Mouse (Mus musculus) adrenal gland, adult 2 months (tissue): Measurements from ENCODE around the gene Zfp704. TPM values are rescaled to one million over a fixed set of nuclear protein-coding genes. Genes with fewer than 3 reads are reported as not detected.
"Not testable (repeated sequence)": the region's sequence is repeated elsewhere in the genome, so short reads cannot be mapped to it uniquely, and the experiment has no call there.

ENCODE experiments used
- DNase-seq: peaks from one replicate; pipeline ENCODE4 v3.0.0; 2021
- polyA plus RNA-seq: library from polyadenylated mRNA; depleted of rRNA; stranded (reverse); fragments of >200 nt; gene quantifications from 2 replicates; pipeline ENCODE4 v1.2.3, GENCODE M21; 2012
- total RNA-seq, 2 experiments: library from RNA; stranded (reverse); gene quantifications; 2 replicates each; pipeline ENCODE4 v1.2.3; 2021

Gene Zfp704
- total and polyA plus RNA-seq, 3 experiments: 3.3 to 12.5 (median 9.7) TPM

DNA sequence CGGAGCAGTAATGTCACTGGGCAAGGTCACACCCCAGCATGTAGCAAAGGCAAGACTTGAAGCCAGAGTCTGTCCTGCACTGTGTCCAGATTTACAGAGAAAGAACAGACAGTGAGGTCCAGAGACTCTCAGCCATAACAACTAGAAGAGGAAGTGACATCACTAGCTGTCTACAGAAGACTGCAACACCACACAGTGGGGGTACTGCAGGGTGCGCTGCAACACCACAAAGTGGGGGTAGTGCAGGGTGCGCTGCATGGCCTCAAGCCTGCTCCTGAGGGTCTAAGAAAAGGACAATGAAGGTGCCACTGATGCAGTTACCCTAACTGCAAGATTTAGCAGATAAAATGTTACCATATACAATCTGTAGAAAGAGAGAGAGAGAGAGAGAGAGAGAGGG lies 11.8 kb downstream of the Zfp704 start:
- no peak for DNase-seq

DNA sequence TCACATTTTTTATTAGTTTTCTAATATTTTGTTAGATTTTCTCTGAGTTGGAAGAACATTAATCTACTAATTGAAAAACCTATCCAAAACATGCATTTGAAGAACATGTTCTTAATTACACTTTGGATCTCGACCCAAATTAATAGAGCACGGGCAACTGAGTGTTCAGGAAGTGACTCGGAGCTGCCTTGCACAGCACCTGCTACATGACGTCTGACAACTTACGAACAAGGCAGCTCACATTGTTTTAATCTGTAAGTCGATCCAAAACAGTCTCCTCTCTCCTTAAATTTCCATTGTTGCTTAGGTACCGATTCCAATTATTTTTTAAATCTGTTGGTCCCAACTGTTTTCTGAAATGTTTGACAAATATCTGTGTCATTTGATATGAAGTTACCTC lies 15.4 kb downstream of the Zfp704 start:
- DNase-seq: no peak

DNA sequence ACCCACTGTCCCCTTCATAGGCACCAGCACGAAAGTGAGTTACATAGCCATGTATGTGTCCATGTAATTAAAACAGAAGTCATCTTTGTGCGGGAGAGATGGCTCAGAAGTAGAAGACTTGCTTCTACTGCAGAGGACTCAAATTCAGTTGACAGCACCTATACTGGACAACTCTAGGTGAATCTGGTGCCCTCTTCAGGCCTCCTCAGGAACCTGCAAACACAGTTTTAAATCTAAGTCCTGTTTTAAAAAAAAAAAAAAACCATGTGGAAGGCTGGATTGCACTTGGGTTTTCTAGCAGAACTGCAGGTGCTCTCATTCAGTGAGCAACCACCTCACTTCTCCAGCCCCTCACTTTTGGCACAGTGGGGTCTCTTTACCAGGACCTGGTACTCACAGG lies 16.1 kb downstream of the Zfp704 start:
- DNase-seq: no peak

DNA sequence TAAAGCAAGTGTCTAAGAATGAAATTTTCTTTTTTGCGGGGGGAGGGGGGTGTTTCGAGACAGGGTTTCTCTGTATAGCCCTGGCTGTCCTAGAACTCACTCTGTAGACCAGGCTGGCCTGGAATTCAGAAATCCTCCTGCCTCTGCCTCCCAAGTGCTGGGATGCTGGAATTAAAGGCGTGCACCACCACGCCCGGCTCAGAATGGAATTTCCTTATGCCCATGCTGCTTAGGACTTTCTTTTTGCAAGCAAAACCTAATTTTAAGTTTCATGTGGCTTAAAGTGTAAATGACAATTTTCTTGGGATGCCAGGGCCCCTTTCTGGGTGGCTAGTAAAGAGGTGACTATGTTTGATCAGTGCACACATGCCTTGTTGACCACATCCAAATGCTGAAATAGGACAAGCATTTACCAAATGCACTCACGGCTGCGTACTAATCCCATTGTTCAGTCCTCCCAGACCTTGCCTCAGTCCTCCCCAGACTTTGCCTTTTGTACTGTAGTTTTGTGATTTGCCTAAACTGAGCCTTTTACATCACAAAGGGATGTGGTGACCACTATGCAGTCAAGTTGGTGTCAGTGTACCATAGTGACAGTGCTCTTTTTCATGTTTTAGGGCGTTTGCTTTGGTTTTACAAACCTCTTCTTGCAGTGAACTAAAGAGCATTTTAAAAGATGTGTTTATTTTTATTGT lies 18.3 kb downstream of the Zfp704 start:
- no peak for DNase-seq

DNA sequence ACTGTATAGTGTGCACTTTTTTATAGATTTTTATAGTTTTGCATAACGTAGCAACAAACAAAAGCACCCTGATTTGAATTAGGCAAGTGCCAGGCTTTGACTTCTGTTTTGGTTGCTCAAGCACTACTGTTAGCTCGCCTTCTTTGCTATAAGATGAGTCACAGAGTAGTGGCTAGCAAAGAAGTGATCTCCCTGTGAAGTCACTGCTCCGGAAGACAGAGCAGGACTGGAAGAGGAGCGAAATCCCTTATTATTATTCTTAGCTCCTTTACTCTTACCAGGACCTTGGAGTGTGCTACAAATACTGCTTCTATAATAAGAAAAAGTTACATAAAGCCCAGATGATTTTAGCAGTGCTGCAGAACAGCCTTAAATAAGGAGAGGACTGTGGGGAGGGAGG lies 21.2 kb downstream of the Zfp704 start:
- DNase-seq: no peak

DNA sequence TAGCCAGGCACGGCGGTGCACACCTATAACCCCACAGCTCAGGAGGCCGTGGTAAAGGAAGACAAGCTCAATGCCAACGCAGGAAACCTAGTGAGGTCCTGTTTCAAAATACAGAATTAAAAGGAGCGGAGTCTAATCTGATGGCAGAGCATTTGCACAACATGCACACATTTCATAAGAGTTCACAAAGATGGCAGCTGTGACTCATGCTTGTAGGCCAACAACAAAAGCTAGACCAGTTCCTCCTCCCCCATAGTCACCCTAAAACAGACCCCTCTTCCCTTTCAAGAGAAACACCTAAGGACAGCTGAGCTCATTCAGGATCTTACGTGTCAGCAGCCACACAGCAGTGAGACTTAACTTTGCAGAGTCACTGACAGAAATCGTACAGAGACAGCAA lies 22.6 kb downstream of the Zfp704 start:
- no peak for DNase-seq

DNA sequence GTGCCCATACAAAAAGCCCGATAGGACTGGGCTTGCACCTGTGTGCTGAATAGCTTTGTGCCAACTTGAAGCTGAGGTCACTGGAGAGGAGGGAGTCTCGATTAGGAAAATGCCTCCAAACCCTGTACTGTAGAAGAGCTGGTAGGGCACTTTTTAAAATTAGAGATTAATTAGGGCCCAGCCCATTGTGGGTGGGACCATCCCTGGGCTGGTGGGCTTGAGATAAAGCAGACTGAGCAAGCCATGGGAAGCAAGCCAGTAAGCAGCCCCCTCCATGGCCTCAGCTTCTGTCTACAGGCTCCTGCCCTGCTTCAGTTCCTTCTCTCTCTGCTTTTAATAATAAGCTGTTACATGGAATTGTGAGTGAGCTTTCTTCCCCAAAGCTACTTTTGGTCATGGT lies 26.4 kb downstream of the Zfp704 start:
- DNase-seq: no peak

DNA sequence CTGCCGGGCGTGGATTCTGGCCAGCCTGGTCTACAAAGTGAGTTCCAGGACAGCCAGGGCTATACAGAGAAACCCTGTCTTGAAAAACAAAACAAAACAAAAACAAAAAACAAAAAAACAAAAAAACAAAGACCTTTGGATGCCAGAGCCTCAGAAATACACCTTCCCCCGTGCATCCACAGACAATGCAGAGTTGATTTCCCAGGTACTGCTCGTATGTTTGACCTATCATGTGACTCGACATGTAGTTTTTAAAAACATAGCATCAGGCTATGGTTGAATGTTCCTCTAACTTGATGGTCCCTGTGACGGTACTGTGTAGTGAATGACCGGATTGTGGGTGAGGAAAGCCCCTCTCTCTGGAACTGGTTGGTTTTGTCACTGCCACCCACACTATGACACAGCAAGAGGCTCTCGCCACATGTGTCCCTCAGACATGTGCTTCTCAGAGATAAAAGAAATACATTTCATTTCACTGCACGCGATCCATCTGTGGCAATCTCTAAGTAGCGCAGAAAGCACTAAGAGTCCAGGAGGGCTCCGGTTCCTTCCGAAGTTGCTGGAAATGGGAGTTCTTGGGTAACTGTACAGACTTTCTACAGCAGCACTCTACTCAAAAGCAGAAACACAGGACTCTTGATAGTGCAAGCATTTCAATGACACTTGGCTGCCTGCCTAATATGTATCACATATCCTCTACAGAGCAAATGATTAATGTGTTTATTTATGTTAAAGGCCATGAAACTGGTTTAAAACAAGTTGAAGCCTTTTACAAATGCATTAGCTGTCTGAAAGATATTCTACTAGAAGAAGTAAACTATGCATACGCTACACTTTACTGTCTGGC lies 28.7 kb downstream of the Zfp704 start:
- DNase-seq: no peak

DNA sequence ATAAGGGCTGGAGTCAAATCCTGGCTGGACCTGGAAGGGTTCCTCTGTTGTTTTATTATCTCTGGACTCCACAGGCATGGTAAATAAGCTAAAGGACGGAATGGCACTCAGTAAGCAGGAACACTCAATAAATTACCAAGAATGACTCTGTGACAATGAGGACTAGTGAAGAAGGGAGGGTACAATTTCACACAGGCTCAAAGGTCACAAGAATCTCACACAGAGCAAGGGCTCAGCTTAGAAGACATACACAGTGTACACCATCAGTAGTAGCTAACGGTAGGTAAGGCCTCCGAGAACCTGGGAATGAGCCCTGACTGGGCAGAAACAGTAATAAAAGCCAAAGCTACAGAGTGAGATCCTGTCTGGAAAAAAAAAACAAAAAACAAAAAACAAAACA lies 29.8 kb downstream of the Zfp704 start:
- DNase-seq: no peak

DNA sequence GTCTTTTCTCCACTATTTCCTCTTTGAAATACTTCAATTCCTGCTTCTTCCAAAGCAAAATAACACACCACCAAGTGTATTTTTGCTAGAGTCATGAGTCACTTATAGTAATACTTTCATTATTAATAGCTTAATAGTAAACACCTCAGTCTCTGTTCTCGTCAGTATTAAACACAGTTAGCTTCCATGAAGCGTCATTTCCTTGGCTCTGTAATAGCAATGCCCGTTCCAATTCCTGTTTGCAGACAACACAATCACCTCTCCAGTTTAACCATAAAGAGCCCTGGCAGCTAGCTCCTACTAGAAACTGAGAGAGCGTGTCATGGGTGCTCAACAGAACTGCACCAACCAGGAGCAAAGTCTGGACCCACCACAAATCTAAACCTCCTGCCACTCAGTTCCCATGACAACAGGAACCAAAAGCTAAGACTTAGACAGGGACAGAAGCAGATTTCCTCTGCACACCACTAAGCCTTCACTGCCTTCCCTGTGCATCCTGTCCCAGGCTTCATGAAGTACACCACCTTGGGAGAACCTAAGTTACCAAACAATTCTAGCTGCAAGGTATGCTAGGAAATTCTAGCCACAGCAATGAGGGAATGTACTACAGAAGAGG lies 30.7 kb downstream of the Zfp704 start:
- DNase-seq: no peak

DNA sequence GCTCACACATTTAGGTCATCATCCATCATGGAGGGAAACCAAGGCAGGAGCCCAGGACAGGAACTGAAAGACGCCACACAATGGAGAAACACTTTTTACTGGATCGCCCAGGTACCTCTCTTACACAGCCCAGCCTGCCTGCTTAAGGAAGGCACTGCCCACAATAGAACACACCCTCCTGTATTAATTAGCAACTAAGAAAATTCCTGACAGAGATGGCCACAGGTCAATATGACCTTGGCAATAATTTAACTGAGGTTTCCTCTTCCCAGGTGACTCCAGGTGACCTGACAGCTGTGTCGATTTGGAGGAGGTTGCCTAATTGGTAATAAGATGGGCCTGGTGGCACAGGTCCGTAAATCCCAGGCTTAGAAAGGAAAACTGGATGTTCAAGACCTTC lies 33.0 kb downstream of the Zfp704 start:
- DNase-seq: no peak

DNA sequence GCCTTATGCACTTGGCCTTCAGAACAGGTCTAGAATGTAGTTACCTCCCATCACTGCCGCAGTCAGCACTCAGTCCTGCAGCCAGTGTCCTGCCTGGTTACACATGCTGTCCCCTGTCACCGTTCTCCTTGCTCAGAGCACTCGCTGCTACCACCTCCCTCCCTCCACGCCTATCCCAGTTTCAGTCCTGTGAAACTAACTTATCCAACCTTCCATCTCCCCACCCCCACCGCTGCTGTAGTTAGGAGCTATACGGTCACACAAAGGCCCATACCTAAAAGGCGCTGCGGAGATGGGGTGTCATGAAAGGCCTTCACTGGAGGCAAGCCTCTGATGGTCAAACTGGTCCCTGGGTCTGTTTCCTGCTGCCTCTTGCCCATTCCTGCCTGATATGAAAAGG lies 35.6 kb downstream of the Zfp704 start:
- DNase-seq: no peak

DNA sequence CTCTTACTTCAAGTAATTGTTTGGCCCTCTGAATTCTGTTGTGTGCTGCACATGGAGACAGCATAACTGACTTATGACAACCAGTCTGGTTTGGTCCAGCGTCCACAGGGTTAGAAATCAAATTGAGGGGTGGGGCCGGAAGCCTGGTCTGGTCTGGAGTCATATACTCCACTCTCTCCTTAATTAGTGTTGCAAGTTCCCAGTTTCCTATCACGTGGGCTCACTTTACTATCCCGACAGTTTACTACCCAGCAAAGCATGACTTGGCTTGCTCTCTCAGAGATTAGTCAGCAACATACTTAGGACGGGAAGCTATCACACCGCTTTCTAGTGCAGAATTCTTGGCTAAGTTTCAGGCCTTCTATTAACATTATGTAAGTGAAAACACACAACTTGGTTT lies 36.3 kb downstream of the Zfp704 start:
- peak; percentile 55 for DNase-seq

DNA sequence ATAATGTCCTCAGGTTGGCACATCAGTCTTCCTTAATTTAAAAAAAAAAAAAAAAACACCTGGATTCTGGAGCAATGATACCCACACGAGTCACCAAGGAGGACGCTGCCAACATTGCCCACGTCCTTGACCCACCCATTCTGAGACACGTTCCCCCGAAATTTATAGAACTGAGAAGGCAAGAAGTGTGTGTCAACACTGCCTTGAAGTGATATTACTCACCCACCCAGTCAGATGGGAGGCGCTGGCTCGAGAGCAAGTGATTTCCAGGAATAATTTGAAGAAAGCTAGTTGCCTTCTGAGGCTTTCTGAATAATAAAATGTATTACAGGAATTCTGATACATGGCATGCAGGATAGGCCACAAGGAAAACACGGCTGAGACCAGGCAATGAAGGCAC lies 37.6 kb downstream of the Zfp704 start:
- DNase-seq: peak; percentile 76

DNA sequence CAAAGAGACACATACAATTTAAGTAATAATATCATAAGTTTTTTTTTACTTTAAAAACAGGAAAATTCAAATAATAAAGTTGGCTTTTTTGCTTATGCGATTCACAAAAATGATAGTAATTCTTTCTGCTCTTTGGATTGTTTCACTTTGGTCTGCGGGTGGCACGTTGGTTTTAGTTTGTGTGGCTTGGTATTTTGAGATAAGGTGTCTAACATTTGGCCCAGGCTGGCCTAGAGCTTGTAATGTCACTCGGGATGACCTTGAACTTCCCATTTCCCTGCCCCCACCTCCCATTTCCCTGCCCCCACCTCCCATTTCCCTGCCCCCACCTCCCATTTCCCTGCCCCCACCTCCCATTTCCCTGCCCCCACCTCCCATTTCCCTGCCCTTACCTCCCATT lies 39.1 kb downstream of the Zfp704 start:
- no peak for DNase-seq

DNA sequence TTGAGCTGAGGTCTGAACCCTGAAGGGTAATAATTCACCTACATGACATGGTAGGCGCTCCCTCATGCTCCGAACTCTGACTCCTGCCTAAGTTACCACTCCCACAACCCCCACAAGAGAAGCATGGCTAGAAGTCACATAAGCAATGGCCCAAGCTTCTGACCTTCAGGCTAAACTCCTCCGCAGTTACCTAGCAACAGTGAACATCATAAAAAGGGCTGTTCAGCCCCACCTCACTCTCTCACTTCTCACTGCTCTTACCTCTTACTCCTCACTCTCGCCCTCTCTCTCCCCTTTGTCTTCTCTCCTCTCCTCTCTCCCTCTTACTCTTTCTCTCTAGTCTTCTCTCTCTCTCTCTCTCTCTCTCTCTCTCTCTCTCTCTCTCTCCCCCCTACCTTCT lies 40.2 kb downstream of the Zfp704 start:
- not testable (repeated sequence) for DNase-seq

DNA sequence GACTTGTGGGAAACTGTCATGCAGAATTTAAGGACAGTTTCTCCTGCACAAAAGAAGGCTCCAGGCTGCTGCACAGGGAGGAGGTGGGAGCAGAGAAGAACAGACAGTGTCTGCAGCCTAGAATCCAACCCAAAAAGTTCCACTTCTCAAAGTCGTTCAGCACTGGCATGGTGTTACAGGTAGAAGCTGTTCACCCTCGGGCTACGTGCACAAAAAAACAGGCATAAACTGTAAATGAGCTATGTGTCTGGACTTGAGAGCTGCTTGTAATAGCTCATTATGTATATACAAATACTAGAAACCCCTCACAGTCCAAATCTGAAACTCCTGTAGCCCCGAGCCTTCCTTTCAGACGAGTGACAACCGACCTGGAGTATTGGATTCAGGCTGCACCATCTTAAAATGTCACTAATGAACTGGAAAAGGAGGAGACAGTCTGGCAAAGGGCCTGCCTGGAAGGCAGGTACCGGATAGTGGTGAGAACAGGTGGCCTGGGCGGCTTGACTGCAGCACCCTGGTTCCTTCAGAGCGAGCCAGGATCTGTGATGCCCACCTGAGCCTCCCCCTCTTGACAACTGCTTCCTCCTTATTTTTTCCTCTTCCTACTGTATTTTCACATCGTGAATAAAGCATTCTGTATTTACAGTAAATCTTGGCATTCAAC lies 41.2 kb downstream of the Zfp704 start:
- no peak for DNase-seq

DNA sequence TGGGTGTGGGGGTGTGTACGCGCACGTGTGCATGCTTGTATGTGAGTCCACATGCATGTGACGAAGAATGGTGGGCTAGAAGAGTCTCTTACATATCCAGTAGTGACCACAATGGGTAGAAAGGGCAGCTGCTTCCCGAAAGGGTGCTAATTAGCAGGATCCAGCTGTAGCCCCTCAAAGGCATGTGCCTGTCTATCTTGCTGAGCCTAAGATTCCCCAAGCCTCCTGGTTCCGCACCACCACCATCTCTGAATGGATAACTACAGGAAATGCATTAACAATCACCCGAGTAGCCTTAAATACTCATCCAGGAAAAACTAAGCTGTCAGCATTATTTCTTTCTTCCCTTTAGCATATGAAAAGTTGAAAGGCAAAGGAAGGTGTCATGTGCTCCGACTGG lies 41.9 kb downstream of the Zfp704 start:
- no peak for DNase-seq

DNA sequence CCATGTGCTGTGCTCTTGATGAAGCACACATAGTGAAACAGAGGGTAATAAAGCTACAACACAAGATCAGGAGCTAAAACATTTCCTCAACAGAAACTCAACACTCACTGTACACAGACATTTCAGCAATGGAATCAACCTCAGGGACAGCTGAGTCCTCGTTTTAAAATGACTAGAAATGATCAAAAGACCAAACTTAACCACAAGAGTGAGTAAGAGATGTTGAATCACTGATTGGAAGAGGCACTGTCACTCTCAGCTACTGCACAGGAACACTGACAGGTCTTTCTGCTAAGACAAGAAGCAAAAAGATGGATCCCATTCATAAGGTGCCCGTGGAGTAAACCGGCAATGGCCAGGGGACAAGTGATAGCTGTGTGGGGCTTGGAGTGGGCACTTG lies 43.1 kb downstream of the Zfp704 start:
- DNase-seq: no peak

DNA sequence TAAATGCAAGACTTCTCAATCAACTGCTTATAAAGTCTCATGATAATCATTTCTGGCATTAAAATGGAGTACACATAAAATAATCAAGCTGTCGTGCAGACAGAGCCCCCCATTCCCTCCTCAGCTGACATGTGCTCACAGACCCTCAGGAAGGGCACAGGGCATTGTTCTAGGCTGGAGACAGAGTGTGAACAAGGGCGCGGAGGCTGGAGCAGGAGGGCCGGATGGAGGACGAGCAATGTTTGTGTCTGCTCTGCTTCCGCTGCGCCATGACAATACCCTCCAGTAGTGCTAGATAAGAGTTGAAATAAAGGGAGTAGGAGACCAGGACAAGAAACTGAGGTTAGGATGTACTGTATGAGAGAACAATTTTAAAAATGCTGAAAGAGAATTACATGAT lies 46.3 kb downstream of the Zfp704 start:
- no peak for DNase-seq

DNA sequence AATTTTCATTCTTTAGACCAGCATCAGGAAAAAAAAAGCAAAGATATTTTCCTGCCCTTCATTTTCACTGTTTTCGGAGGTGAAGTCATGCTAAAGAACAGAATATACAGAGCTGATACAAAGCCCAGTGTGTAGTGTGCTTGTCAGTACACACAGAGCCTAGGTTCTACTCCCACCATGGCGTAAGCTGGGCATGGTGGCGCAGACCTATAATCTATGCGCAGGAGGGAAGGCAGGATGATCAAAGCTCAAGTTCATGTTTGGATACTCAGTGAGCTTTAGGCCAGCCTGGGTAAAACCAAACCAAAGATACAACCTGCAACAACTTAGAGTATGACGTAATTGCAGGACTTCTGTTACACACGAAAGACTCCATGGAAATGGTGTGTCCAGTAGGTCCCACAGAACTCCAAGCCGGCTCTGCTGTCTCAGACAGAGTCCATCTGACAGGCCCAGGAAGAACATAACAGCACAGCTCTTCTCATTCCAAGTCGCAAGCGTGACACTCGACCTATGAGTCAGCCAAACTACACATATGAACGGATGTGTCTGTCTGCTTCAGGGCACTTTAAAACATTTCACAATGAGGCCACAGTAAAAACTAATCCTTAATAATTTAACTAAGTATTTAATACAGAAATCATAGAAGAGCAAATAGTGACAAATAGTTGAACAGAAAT lies 47.1 kb downstream of the Zfp704 start:
- no peak for DNase-seq
